Mouse (Mus musculus): ENCODE results near the gene Nmnat1. TPM values are rescaled to one million over a fixed set of nuclear protein-coding genes. Genes with fewer than 3 reads are reported as not detected.

The Nmnat1 gene
- total and polyA plus RNA-seq, 3 experiments = 19.8 to 22.3 TPM; not detected in 1

- Histone ChIP-seq H3K79me2 (ENCODE audit: control insufficient read depth, insufficient read depth, low read length, poor library complexity) (no peaks in the 10 kb centered on the region), H3K4me1 (ENCODE audit: control insufficient read depth in 1 of 2, insufficient read depth in 2 of 2, low read length in 2 of 2) (peaks cover 0 to 11% of the 10 kb centered on the region in 2 experiments; a peak in 2 of 4 replicates), H3K27me3 (ENCODE audit: control insufficient read depth in 1 of 2, insufficient read depth in 2 of 2, low read length in 2 of 2) (no peaks in the 10 kb centered on the region), H3K27ac (ENCODE audit: control insufficient read depth, low read depth, low read length) (no peak overlapping the region), H3K4me3 (ENCODE audit: control insufficient read depth in 1 of 2, insufficient read depth in 1 of 2, low read depth in 2 of 2, low read length in 2 of 2) (no peak overlapping the region), H3K9ac (ENCODE audit: control insufficient read depth, low read depth, low read length, poor library complexity, severe bottlenecking) (no peak overlapping the region), H3K36me3 (ENCODE audit: control insufficient read depth in 1 of 2, insufficient read depth in 2 of 2, low read length in 2 of 2) (no peaks in the 10 kb centered on the region), H3K9me3 (replicated peaks; ENCODE audit: insufficient read depth, low read length) (no peaks in the 10 kb centered on the region)
- TF ChIP-seq MAX (IDR thresholded peaks at IDR 0.05; ENCODE audit: low read length) = no peak
- no peak for TF ChIP-seq MYB (IDR thresholded peaks at IDR 0.05; ENCODE audit: low read depth, low read length)
- TF ChIP-seq BHLHE40 (IDR thresholded peaks at IDR 0.05; ENCODE audit: borderline replicate concordance, low read depth, low read length) = no peak
- no peak for TF ChIP-seq MXI1 (IDR thresholded peaks at IDR 0.05; ENCODE audit: low read depth, low read length)
- TF ChIP-seq RAD21 (IDR thresholded peaks at IDR 0.05; ENCODE audit: low read depth, low read length) = no peak
- no peak for TF ChIP-seq ZC3H11A (IDR thresholded peaks at IDR 0.05; ENCODE audit: low read depth, low read length)
- DNase-seq (ENCODE audit: low read depth, low spot score) = no peak
Measured at GRCm38 (mm10) chr4:149505261-149505967, 20.4 kb upstream of the Nmnat1 start.

GRCm38 (mm10) chr4:149504858-149505257, 19.9 kb upstream of the Nmnat1 start:
- no peaks in the 10 kb centered on the region for H3K9me3 ChIP-seq (replicated peaks; ENCODE audit: insufficient read depth, low read length)
- no peaks in the 10 kb centered on the region for H3K79me2 ChIP-seq (ENCODE audit: control insufficient read depth, insufficient read depth, low read length, poor library complexity)
- no peak overlapping the region for H3K9ac ChIP-seq (ENCODE audit: control insufficient read depth, low read depth, low read length, poor library complexity, severe bottlenecking)
- H3K4me3 ChIP-seq (ENCODE audit: control insufficient read depth in 1 of 2, insufficient read depth in 1 of 2, low read depth in 2 of 2, low read length in 2 of 2) = no peak overlapping the region
- H3K27me3 ChIP-seq (ENCODE audit: control insufficient read depth in 1 of 2, insufficient read depth in 2 of 2, low read length in 2 of 2) = no peaks in the 10 kb centered on the region
- DNase-seq (ENCODE audit: low read depth, low spot score) = peak; percentile 39
- no peak overlapping the region for H3K27ac ChIP-seq (ENCODE audit: control insufficient read depth, low read depth, low read length)
- TF ChIP-seq ZKSCAN1 (IDR thresholded peaks at IDR 0.05; ENCODE audit: low read depth, low read length) = no peak
- TF ChIP-seq CHD1 (IDR thresholded peaks at IDR 0.05; ENCODE audit: low read depth, low read length) = no peak
- no peak for TF ChIP-seq MEF2A (IDR thresholded peaks at IDR 0.05; ENCODE audit: extremely low read depth, insufficient replicate concordance, low read depth, low read length, poor library complexity, severe bottlenecking)
- no peak for TF ChIP-seq KAT2A (conservative IDR thresholded peaks at IDR 0.05; ENCODE audit: low read depth, low read length)
- no peak for TF ChIP-seq E2F4 (IDR thresholded peaks at IDR 0.05; ENCODE audit: borderline replicate concordance, low read depth, low read length)
- TF ChIP-seq CHD2 (IDR thresholded peaks at IDR 0.05; ENCODE audit: low read length) = no peak
- no peak for TF ChIP-seq NELFE (IDR thresholded peaks at IDR 0.05; ENCODE audit: low read depth, low read length)
- no peak for TF ChIP-seq POLR2A (IDR thresholded peaks at IDR 0.05; ENCODE audit: control insufficient read depth in 1 of 2, insufficient read depth in 1 of 2, low read depth in 1 of 2, low read length in 2 of 2, poor library complexity in 1 of 2)
- H3K4me1 ChIP-seq (ENCODE audit: control insufficient read depth in 1 of 2, insufficient read depth in 2 of 2, low read length in 2 of 2) = peaks cover 0 to 11% of the 10 kb centered on the region in 2 experiments; a peak in 2 of 4 replicates
- H3K36me3 ChIP-seq (ENCODE audit: control insufficient read depth in 1 of 2, insufficient read depth in 2 of 2, low read length in 2 of 2) = no peaks in the 10 kb centered on the region

- peaks cover 0 to 11% of the 10 kb centered on the region in 2 experiments; a peak in 2 of 4 replicates for H3K4me1 ChIP-seq (ENCODE audit: control insufficient read depth in 1 of 2, insufficient read depth in 2 of 2, low read length in 2 of 2)
- no peak overlapping the region for H3K9ac ChIP-seq (ENCODE audit: control insufficient read depth, low read depth, low read length, poor library complexity, severe bottlenecking)
- H3K27ac ChIP-seq (ENCODE audit: control insufficient read depth, low read depth, low read length) = no peak overlapping the region
- no peaks in the 10 kb centered on the region for H3K36me3 ChIP-seq (ENCODE audit: control insufficient read depth in 1 of 2, insufficient read depth in 2 of 2, low read length in 2 of 2)
- H3K27me3 ChIP-seq (ENCODE audit: control insufficient read depth in 1 of 2, insufficient read depth in 2 of 2, low read length in 2 of 2) = no peaks in the 10 kb centered on the region
- DNase-seq (ENCODE audit: low read depth, low spot score) = no peak
- H3K4me3 ChIP-seq (ENCODE audit: control insufficient read depth in 1 of 2, insufficient read depth in 1 of 2, low read depth in 2 of 2, low read length in 2 of 2) = no peak overlapping the region
- no peaks in the 10 kb centered on the region for H3K79me2 ChIP-seq (ENCODE audit: control insufficient read depth, insufficient read depth, low read length, poor library complexity)
- no peaks in the 10 kb centered on the region for H3K9me3 ChIP-seq (replicated peaks; ENCODE audit: insufficient read depth, low read length)
- no peak for TF ChIP-seq TCF12 (IDR thresholded peaks at IDR 0.05; ENCODE audit: low read depth, low read length)
- no peak for TF ChIP-seq CTCF (IDR thresholded peaks at IDR 0.05 in 2 of 3, conservative IDR thresholded peaks at IDR 0.05 in 1 of 3; ENCODE audit: control insufficient read depth in 1 of 3, insufficient read depth in 1 of 3, low read depth in 2 of 3, low read length in 3 of 3, poor library complexity in 1 of 3, severe bottlenecking in 1 of 3)
- TF ChIP-seq SIN3A (IDR thresholded peaks at IDR 0.05; ENCODE audit: low read length) = no peak
- no peak for TF ChIP-seq MEF2A (IDR thresholded peaks at IDR 0.05; ENCODE audit: extremely low read depth, insufficient replicate concordance, low read depth, low read length, poor library complexity, severe bottlenecking)
- TF ChIP-seq POLR2AphosphoS2 (IDR thresholded peaks at IDR 0.05; ENCODE audit: low read length) = no peak
- no peak for TF ChIP-seq EP300 (IDR thresholded peaks at IDR 0.05; ENCODE audit: low read depth in 1 of 2, low read length in 2 of 2)
- no peak for TF ChIP-seq ELF1 (IDR thresholded peaks at IDR 0.05; ENCODE audit: low read depth, low read length)
- TF ChIP-seq JUND (IDR thresholded peaks at IDR 0.05; ENCODE audit: low read depth, low read length) = no peak
- no peak for TF ChIP-seq TBP (IDR thresholded peaks at IDR 0.05; ENCODE audit: low read depth, low read length)
- TF ChIP-seq ETS1 (IDR thresholded peaks at IDR 0.05; ENCODE audit: low read depth, low read length) = no peak
- TF ChIP-seq ZC3H11A (IDR thresholded peaks at IDR 0.05; ENCODE audit: low read depth, low read length) = no peak
- no peak for TF ChIP-seq POLR2AphosphoS5 (IDR thresholded peaks at IDR 0.05; ENCODE audit: borderline replicate concordance, low read depth, low read length)
- TF ChIP-seq USF2 (IDR thresholded peaks at IDR 0.05; ENCODE audit: borderline replicate concordance in 1 of 2, insufficient read depth in 1 of 2, low read depth in 1 of 2, low read length in 2 of 2) = no peak
- TF ChIP-seq ZKSCAN1 (IDR thresholded peaks at IDR 0.05; ENCODE audit: low read depth, low read length) = no peak
- TF ChIP-seq GATA1 (IDR thresholded peaks at IDR 0.05; ENCODE audit: low read depth, low read length) = no peak
Measured at GRCm38 (mm10) chr4:149504363-149504762, 19.4 kb upstream of the Nmnat1 start.

Measured in MEL (cell line).